Mouse (Mus musculus): ENCODE results near the gene Psmd3. TPM values are rescaled to one million over a fixed set of nuclear protein-coding genes. Genes with fewer than 3 reads are reported as not detected.
"Not testable (repeated sequence)": the region's sequence is repeated elsewhere in the genome, so short reads cannot be mapped to it uniquely, and the experiment has no call there.

Psmd3 gene
- polyA plus RNA-seq, 1 experiment from 2014 or later: 169 TPM

DNA sequence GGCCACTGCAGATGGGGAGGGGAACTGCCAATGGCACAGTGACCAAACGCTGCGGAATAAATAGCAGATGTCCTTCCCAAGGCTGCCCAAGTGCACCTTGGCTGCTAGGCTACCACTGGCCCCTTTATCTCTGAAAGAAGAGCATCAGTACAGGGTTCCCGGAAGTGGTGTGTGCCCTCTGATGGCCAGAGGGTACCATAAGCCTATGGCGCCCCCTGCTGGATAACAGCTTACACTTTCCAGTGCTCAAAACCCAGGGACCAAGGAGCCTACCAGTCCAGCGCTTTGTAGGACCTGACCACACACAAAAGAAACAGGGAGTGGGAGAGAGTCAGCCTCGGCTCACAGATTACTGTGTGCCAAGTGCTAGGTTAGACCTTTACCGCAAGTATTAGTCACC lies 27.3 kb upstream of the Psmd3 start:
- not testable (repeated sequence) for H3K4me3 ChIP-seq (ENCODE audit: low read depth, low read length)
- WGBS: 11% methylated on average over 7 of the region's 7 CpGs

DNA sequence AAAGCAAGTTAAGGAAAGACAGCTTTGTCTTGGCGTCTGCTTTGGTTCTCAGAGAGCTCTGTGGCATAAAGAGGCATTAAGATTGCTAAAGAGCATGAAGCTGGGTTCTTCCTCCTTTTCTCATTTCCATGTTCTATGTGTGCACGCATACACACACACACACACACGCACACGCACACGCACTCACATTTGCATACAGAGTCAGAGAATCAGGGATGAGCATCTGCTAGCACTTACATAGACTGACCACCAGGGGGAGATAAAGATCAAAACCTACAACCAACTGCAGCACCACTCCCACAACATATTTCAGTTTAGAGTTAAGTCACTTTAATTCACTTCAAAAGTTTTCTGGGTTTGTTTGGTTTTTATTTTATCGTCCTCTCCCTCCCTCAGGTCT lies 21.8 kb upstream of the Psmd3 start:
- 11% methylated on average over 6 of the region's 6 CpGs for WGBS
- peak; percentile 81 for DNase-seq
- peak; percentile 90 for TF ChIP-seq CTCF (IDR thresholded peaks at IDR 0.05; ENCODE audit: low read depth)
- no peaks in the 10 kb centered on the region for H3K9me3 ChIP-seq (ENCODE audit: low read depth, low read length)
- no peaks in the 10 kb centered on the region for H3K4me1 ChIP-seq (ENCODE audit: insufficient read depth)
- H3K27me3 ChIP-seq (ENCODE audit: insufficient read depth, low read length): no peaks in the 10 kb centered on the region
- no peak overlapping the region for H3K4me3 ChIP-seq (ENCODE audit: low read depth, low read length)
- H3K27ac ChIP-seq (ENCODE audit: low read depth): no peak overlapping the region
- H3K4me2 ChIP-seq: no peak overlapping the region
- no peak overlapping the region for H3K9ac ChIP-seq
- H3K36me3 ChIP-seq (ENCODE audit: insufficient read depth): no peaks in the 10 kb centered on the region
- ATAC-seq (ENCODE audit: insufficient read depth): peak; percentile 31; the same call in 1 of the 2 replicates

More for the DNA sequence above, 27.3 kb upstream of the Psmd3 start:
- H3K27me3 ChIP-seq (ENCODE audit: insufficient read depth, low read length); H3K27ac ChIP-seq (ENCODE audit: low read depth); H3K9me3 ChIP-seq (ENCODE audit: low read depth, low read length); H3K4me1 ChIP-seq (ENCODE audit: insufficient read depth); ATAC-seq (ENCODE audit: insufficient read depth); H3K36me3 ChIP-seq (ENCODE audit: insufficient read depth); H3K9ac ChIP-seq; H3K4me2 ChIP-seq: not testable (repeated sequence)
- peak; percentile 75 for DNase-seq
- TF ChIP-seq CTCF (IDR thresholded peaks at IDR 0.05; ENCODE audit: low read depth): peak; percentile 70

DNA sequence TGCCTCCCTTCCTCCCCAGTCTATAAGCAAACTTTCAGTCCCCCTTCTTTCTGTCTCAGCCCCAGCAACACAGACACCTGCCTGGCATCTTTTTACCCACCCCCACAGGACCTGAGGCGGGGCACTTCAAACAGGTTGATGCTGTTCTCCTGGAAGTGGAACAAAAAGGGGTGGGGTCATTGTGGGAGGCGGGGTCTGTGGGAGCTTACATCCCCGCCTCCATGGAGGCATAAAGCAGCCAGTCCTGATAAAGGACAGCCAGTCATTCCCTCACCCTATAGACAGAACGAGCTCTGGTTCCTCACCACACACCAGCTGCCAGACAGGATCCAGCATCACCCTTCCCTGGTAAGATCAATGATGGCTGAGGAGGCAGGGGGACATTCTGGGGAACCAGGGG lies 18.3 kb upstream of the Psmd3 start, which contains the start of gene Gsdma:
Gsdma (plus strand) TSS at position 261 of the 400 bp plus-strand sequence.
- Histone ChIP-seq H3K9ac (no peak within 1 kb of the TSS), H3K9me3 (ENCODE audit: low read depth, low read length) (no peaks in the 10 kb centered on the region), H3K27me3 (ENCODE audit: insufficient read depth, low read length) (0 out of 2 replicates have a peak, but pooled peaks cover 3% of the 10 kb centered on the region), H3K36me3 (ENCODE audit: insufficient read depth) (no peaks in the 10 kb centered on the region), H3K4me2 (no peak within 1 kb of the TSS), H3K27ac (ENCODE audit: low read depth) (no peak within 1 kb of the TSS), H3K4me3 (ENCODE audit: low read depth, low read length) (no peak within 1 kb of the TSS), H3K4me1 (ENCODE audit: insufficient read depth) (no peaks in the 10 kb centered on the region)
- DNase-seq (no peak), ATAC-seq (ENCODE audit: insufficient read depth) (no peak)
- no peak for TF ChIP-seq CTCF (IDR thresholded peaks at IDR 0.05; ENCODE audit: low read depth)
- WGBS: 25% methylated on average over 4 of the region's 4 CpGs

DNA sequence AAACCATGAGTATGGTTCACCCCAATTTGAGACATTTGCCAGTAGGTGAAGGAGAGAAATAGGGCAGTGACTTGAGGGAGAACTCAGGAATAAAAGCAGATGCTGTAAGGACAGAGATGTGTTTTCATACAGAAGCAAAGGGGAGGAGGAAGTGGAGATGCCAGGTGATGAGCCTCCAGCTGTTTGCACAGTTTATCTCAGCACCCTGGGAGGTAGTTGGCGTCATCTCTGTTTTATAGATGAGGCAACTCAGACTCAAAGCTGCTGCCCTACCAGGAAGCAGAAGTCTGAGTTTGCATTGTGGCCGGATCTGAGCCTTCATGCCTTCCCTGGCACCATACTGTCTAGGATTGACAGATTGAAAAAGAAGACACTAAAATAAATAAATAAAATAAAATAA lies 13.4 kb upstream of the Psmd3 start:
- Histone ChIP-seq H3K27ac (ENCODE audit: low read depth) (no peak overlapping the region), H3K4me2 (no peak overlapping the region), H3K4me3 (ENCODE audit: low read depth, low read length) (no peak overlapping the region), H3K9me3 (ENCODE audit: low read depth, low read length) (no peaks in the 10 kb centered on the region), H3K36me3 (ENCODE audit: insufficient read depth) (no peaks in the 10 kb centered on the region), H3K27me3 (ENCODE audit: insufficient read depth, low read length) (0 out of 2 replicates have a peak, but pooled peaks cover 3% of the 10 kb centered on the region), H3K9ac (no peak overlapping the region), H3K4me1 (ENCODE audit: insufficient read depth) (no peaks in the 10 kb centered on the region)
- no peak for TF ChIP-seq CTCF (IDR thresholded peaks at IDR 0.05; ENCODE audit: low read depth)
- ATAC-seq (ENCODE audit: insufficient read depth) (no peak), DNase-seq (no peak)
- 40% methylated on average over 2 of the region's 2 CpGs for WGBS

DNA sequence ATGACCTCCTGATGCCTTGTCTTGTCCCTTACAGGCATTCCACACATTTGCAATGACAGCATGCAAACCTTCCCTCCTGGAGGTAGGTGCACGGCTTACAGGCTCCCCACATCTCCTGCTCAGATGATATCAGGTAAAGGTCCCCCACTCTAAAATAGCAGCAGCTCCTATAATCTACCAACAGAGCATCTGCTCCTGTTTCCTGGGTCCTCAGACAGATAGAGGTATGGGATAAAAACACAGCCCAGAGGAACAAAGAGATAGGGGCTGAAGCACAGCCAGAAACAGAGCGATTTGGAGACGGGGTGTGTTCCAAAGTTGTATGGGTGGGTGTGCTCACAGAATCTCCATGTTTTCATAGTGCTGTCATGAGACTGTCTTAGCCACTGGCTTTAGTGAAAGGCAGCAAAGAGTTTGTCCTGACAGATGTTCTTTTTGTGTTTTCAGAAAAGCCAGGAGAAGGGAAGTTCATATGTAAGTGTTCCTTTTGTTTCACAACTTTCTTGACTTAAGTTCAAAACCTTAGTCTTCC lies 11.0 kb upstream of the Psmd3 start:
- TF ChIP-seq CTCF (IDR thresholded peaks at IDR 0.05; ENCODE audit: low read depth): no peak
- 57% methylated on average over 3 of the region's 3 CpGs for WGBS
- ATAC-seq (ENCODE audit: insufficient read depth): no peak

DNA sequence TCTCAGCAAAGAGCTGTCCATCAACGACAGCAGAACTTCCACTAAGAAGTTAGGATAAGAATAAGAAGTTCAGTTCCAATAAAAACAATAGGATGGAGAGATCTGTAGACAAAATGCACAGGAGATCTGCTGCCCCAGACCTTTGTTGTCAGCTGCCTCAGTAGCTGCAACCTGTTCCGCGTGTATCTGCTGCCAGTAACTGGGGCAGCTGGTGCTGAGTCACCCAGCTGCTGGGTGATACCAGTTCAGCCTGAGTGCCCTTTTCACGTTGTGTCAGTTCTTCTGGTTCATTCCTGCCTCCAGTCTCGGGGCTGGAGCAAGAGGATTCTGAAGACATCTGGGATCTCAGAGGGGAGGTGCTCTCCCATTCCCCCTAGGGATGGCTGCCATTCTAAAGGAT lies 10.5 kb upstream of the Psmd3 start:
- 0 out of 2 replicates have a peak, but pooled peaks cover 3% of the 10 kb centered on the region for H3K27me3 ChIP-seq (ENCODE audit: insufficient read depth, low read length)
- no peak overlapping the region for H3K27ac ChIP-seq (ENCODE audit: low read depth)
- H3K36me3 ChIP-seq (ENCODE audit: insufficient read depth): no peaks in the 10 kb centered on the region
- H3K4me2 ChIP-seq: no peak overlapping the region
- ATAC-seq (ENCODE audit: insufficient read depth) (no peak), DNase-seq (no peak)
- TF ChIP-seq CTCF (IDR thresholded peaks at IDR 0.05; ENCODE audit: low read depth): no peak
- H3K4me1 ChIP-seq (ENCODE audit: insufficient read depth): no peaks in the 10 kb centered on the region
- H3K9me3 ChIP-seq (ENCODE audit: low read depth, low read length): no peaks in the 10 kb centered on the region
- H3K9ac ChIP-seq: no peak overlapping the region
- no peak overlapping the region for H3K4me3 ChIP-seq (ENCODE audit: low read depth, low read length)
- 53% methylated on average over 5 of the region's 5 CpGs for WGBS

More for the DNA sequence above, 11.0 kb upstream of the Psmd3 start:
- no peak overlapping the region for H3K9ac ChIP-seq
- H3K4me3 ChIP-seq (ENCODE audit: low read depth, low read length): no peak overlapping the region
- H3K36me3 ChIP-seq (ENCODE audit: insufficient read depth): no peaks in the 10 kb centered on the region
- no peaks in the 10 kb centered on the region for H3K4me1 ChIP-seq (ENCODE audit: insufficient read depth)
- H3K27ac ChIP-seq (ENCODE audit: low read depth): no peak overlapping the region
- 0 out of 2 replicates have a peak, but pooled peaks cover 3% of the 10 kb centered on the region for H3K27me3 ChIP-seq (ENCODE audit: insufficient read depth, low read length)
- DNase-seq: no peak
- no peaks in the 10 kb centered on the region for H3K9me3 ChIP-seq (ENCODE audit: low read depth, low read length)
- no peak overlapping the region for H3K4me2 ChIP-seq

DNA sequence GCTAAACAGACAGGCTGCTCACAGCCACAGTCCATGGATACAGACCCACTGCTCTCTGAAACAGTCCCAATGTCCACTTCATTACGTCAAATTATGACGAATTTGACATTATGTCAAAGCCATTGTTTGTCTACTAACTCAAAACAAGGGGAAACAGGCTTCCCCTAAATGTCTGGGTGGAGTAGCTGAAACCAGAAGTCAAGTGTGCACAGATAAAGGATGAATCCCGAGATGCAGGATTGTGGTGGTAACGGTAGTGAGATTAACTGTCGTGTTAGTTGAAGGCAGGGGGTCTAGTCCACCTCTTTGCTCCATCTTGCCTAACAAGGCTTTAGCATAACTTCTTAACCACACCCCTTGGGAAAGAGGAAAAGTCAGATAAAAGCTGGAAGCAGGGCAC lies 9.9 kb upstream of the Psmd3 start:
- DNase-seq (no peak), ATAC-seq (ENCODE audit: insufficient read depth) (no peak)
- H3K27me3 ChIP-seq (ENCODE audit: insufficient read depth, low read length): 0 out of 2 replicates have a peak, but pooled peaks cover 3% of the 10 kb centered on the region
- H3K4me3 ChIP-seq (ENCODE audit: low read depth, low read length): no peak overlapping the region
- H3K4me2 ChIP-seq: no peak overlapping the region
- H3K27ac ChIP-seq (ENCODE audit: low read depth): no peak overlapping the region
- 75% methylated on average over 5 of the region's 5 CpGs for WGBS
- no peak overlapping the region for H3K9ac ChIP-seq
- no peak for TF ChIP-seq CTCF (IDR thresholded peaks at IDR 0.05; ENCODE audit: low read depth)
- H3K36me3 ChIP-seq (ENCODE audit: insufficient read depth): no peaks in the 10 kb centered on the region
- H3K4me1 ChIP-seq (ENCODE audit: insufficient read depth): no peaks in the 10 kb centered on the region
- H3K9me3 ChIP-seq (ENCODE audit: low read depth, low read length): no peaks in the 10 kb centered on the region
